Mouse (Mus musculus): ENCODE measurements around the gene Rffl. TPM values are rescaled to one million over a fixed set of nuclear protein-coding genes. Genes with fewer than 3 reads are reported as not detected.
A peak's percentile ranks its signal among the peaks of the same experiment; 100 is the strongest.

Gene Rffl
- polyA plus RNA-seq, 1 experiment, result 29.9 TPM

DNA sequence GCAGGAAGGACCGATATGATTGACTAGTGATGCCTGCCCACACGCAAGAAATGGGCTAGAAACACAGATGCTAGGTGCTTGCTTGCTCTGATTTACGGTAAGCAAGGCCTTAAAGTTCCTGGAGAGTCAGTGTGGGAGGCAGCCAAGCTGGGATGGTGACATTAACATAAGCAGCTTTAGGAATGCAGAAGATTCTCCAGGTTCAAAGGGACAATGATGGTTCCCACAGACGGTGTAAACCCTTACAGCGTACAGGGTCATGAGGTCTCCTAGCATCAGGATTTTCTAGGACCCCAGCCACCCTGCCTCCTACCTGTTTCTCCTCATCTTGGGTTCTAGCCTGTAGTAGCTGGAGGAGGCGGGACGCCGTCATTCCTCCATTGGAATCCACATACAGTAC lies 12.2 kb upstream of the Rffl start:
- no peaks in the 10 kb centered on the region for H3K9me3 ChIP-seq (replicated peaks; ENCODE audit: control insufficient read depth, insufficient read depth, low read length, poor library complexity, severe bottlenecking)
- peaks cover 19% of the 10 kb centered on the region for H3K36me3 ChIP-seq (ENCODE audit: control insufficient read depth, insufficient read depth, low read length, poor library complexity, severe bottlenecking)
- TF ChIP-seq EP300 (IDR thresholded peaks at IDR 0.05; ENCODE audit: insufficient read depth, low read depth, low read length) (no peak), POLR2A (IDR thresholded peaks at IDR 0.05; ENCODE audit: insufficient read depth, low read length) (no peak), CTCF (IDR thresholded peaks at IDR 0.05; ENCODE audit: low read depth, low read length) (no peak)
- peaks cover 17% of the 10 kb centered on the region for H3K4me1 ChIP-seq (ENCODE audit: control insufficient read depth, insufficient read depth, low read length)
- H3K27me3 ChIP-seq (ENCODE audit: control insufficient read depth, insufficient read depth, low read length, poor library complexity, severe bottlenecking), result no peaks in the 10 kb centered on the region
- H3K9ac ChIP-seq (ENCODE audit: low read depth, poor library complexity, severe bottlenecking), result no peak overlapping the region
- H3K27ac ChIP-seq (ENCODE audit: insufficient read depth, low read length), result no peak overlapping the region; the same call in 1 of the 2 replicates
- H3K4me3 ChIP-seq (ENCODE audit: low read depth, low read length), result no peak overlapping the region

DNA sequence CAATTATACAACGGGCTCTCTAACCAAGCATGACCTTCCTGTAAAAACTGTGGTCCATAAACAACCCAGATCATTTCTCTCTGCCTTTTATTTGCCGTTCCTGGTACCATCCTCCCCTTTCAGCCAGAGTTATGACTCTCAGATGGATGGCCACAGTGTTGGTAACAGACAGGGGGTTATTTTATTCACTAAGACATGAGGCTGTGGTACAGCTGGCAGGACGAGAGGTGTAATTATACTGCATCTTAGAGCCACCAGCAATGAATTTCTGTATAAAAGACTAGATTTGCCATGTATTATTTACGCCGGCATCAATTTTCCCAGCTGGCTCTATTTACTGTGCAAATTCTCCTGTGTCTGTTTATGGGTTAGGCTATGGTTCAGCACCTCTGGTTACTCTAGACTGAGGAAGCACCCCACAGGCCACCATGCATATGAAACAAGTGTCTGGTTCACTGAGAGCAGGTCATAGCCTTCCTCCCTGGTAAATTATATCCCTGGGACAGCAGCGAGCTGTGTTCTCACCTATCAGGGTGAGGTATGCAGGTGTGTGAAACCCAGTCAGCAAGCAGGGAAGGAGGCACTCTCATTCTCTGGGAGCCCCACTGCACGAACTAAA lies 6.8 kb upstream of the Rffl start:
- Histone ChIP-seq H3K27ac (ENCODE audit: insufficient read depth, low read length) (no peak overlapping the region), H3K9ac (ENCODE audit: low read depth, poor library complexity, severe bottlenecking) (no peak overlapping the region), H3K4me1 (ENCODE audit: control insufficient read depth, insufficient read depth, low read length) (peaks cover 8% of the 10 kb centered on the region), H3K36me3 (ENCODE audit: control insufficient read depth, insufficient read depth, low read length, poor library complexity, severe bottlenecking) (peaks cover 19% of the 10 kb centered on the region), H3K4me3 (ENCODE audit: low read depth, low read length) (no peak overlapping the region), H3K27me3 (ENCODE audit: control insufficient read depth, insufficient read depth, low read length, poor library complexity, severe bottlenecking) (no peaks in the 10 kb centered on the region), H3K9me3 (replicated peaks; ENCODE audit: control insufficient read depth, insufficient read depth, low read length, poor library complexity, severe bottlenecking) (no peaks in the 10 kb centered on the region)
- TF ChIP-seq CTCF (IDR thresholded peaks at IDR 0.05; ENCODE audit: low read depth, low read length), result no peak
- no peak for TF ChIP-seq EP300 (IDR thresholded peaks at IDR 0.05; ENCODE audit: insufficient read depth, low read depth, low read length)
- TF ChIP-seq POLR2A (IDR thresholded peaks at IDR 0.05; ENCODE audit: insufficient read depth, low read length), result no peak

DNA sequence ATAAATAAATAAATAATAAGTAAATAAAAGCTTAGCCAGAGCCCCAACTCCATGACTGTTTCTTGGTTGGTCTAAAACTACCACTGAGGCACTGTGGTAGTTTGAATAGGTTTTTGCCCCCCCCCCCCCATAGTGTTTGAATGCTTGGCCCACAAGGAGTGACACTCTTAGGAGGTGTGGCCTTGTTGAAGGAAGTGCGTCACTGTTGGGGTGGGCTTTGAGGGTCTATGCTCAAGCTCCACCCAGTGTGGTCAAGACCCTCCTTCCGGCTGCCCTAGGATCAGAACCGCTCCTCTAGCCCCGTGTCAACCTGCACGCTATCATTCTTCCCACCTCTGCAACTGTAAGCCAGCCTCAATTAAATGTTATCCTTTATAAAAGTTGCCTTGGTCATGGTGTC lies 4.6 kb upstream of the Rffl start:
- TF ChIP-seq POLR2A (IDR thresholded peaks at IDR 0.05; ENCODE audit: insufficient read depth, low read length) (no peak), CTCF (IDR thresholded peaks at IDR 0.05; ENCODE audit: low read depth, low read length) (no peak), EP300 (IDR thresholded peaks at IDR 0.05; ENCODE audit: insufficient read depth, low read depth, low read length) (no peak)
- Histone ChIP-seq H3K9me3 (replicated peaks; ENCODE audit: control insufficient read depth, insufficient read depth, low read length, poor library complexity, severe bottlenecking) (no peaks in the 10 kb centered on the region), H3K27me3 (ENCODE audit: control insufficient read depth, insufficient read depth, low read length, poor library complexity, severe bottlenecking) (no peaks in the 10 kb centered on the region), H3K9ac (ENCODE audit: low read depth, poor library complexity, severe bottlenecking) (no peak overlapping the region), H3K4me1 (ENCODE audit: control insufficient read depth, insufficient read depth, low read length) (no peaks in the 10 kb centered on the region), H3K27ac (ENCODE audit: insufficient read depth, low read length) (no peak overlapping the region), H3K4me3 (ENCODE audit: low read depth, low read length) (peak overlapping the region; percentile 52; the same call in 1 of the 2 replicates), H3K36me3 (ENCODE audit: control insufficient read depth, insufficient read depth, low read length, poor library complexity, severe bottlenecking) (peaks cover 7% of the 10 kb centered on the region)

DNA sequence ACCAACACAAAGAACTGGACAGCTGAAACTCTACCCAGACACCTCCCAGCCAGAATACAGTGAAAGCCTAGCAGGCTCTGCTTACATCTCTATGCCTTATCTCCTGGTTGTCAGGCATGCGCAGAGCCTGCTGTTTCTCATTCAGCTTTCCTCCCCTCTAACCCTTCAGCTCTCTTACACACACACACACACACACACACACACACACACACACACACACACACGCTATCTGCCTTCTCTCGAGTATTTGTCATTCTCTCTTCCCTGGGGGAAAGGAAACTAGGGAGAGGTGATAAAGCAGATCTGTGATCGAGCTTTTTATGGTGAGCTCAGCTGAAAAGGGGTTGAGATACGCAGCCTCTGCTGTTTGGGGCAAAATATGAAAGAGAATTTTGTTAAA lies 3.9 kb upstream of the Rffl start:
- Histone ChIP-seq H3K4me3 (ENCODE audit: low read depth, low read length) (no peak overlapping the region), H3K4me1 (ENCODE audit: control insufficient read depth, insufficient read depth, low read length) (no peaks in the 10 kb centered on the region), H3K9me3 (replicated peaks; ENCODE audit: control insufficient read depth, insufficient read depth, low read length, poor library complexity, severe bottlenecking) (no peaks in the 10 kb centered on the region), H3K27ac (ENCODE audit: insufficient read depth, low read length) (no peak overlapping the region), H3K9ac (ENCODE audit: low read depth, poor library complexity, severe bottlenecking) (no peak overlapping the region), H3K36me3 (ENCODE audit: control insufficient read depth, insufficient read depth, low read length, poor library complexity, severe bottlenecking) (peaks cover 7% of the 10 kb centered on the region), H3K27me3 (ENCODE audit: control insufficient read depth, insufficient read depth, low read length, poor library complexity, severe bottlenecking) (no peaks in the 10 kb centered on the region)
- no peak for TF ChIP-seq CTCF (IDR thresholded peaks at IDR 0.05; ENCODE audit: low read depth, low read length)
- TF ChIP-seq EP300 (IDR thresholded peaks at IDR 0.05; ENCODE audit: insufficient read depth, low read depth, low read length), result no peak
- no peak for TF ChIP-seq POLR2A (IDR thresholded peaks at IDR 0.05; ENCODE audit: insufficient read depth, low read length)

DNA sequence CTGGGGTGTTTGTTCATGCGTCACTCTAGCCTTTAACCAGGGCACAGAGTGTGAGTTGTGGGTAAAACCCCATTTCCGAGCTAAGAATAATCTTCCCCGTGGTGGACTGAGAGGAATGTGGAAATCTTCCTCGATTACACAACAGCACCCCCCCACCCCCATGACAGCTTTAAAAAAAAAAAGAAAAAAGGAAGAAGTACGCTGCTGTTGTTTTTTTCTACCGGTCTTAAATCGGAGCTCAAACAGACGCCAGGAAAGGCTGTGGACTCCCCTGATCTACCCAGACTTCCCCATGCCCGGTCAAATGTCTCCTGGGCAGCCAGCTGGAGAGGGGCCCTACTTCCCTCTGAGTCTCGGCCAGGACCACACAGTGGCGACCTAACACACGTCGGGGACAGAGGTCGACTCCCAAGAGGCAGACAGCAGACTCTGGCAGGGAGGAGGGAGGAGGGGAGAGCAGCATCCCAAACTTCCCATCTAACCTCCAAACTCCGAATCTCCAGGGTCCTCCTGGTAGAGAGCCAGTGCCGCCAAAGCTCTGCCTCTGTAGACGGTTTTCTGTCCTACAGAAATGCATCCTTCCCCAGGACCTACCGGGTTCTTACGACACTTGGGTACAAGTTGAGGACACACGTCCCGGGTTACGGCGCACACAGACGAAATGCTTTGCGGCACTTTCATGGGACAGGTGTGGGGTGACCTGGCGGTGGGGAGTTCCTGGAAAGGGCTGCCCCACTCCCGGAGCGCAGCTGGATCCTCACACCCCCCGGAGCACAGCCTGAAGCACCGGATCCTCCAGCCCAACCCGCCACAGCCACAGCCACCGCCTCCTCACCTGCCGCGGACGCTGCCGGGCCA lies 608 bp downstream of the Rffl start:
- no peak for TF ChIP-seq EP300 (IDR thresholded peaks at IDR 0.05; ENCODE audit: insufficient read depth, low read depth, low read length)
- no peak for TF ChIP-seq CTCF (IDR thresholded peaks at IDR 0.05; ENCODE audit: low read depth, low read length)
- TF ChIP-seq POLR2A (IDR thresholded peaks at IDR 0.05; ENCODE audit: insufficient read depth, low read length), result no peak
- Histone ChIP-seq H3K4me1 (ENCODE audit: control insufficient read depth, insufficient read depth, low read length) (no peaks in the 10 kb centered on the region), H3K9me3 (replicated peaks; ENCODE audit: control insufficient read depth, insufficient read depth, low read length, poor library complexity, severe bottlenecking) (no peaks in the 10 kb centered on the region), H3K27me3 (ENCODE audit: control insufficient read depth, insufficient read depth, low read length, poor library complexity, severe bottlenecking) (no peaks in the 10 kb centered on the region), H3K36me3 (ENCODE audit: control insufficient read depth, insufficient read depth, low read length, poor library complexity, severe bottlenecking) (no peaks in the 10 kb centered on the region; the same call in 1 of the 2 replicates), H3K4me3 (ENCODE audit: low read depth, low read length) (peak overlapping the region; percentile 77), H3K27ac (ENCODE audit: insufficient read depth, low read length) (no peak overlapping the region), H3K9ac (ENCODE audit: low read depth, poor library complexity, severe bottlenecking) (peak overlapping the region; percentile 86)

Data from ES-Bruce4 (cell line).